Mouse (Mus musculus) splenic B cell, adult 2 months (primary cell): ENCODE measurements around the gene Clic1.

Experiments used
- DNase-seq: peaks from one replicate; pipeline ENCODE4 v3.0.0-alpha.2; 2011; ENCODE audit warnings: low read depth, low spot score
- H3K27me3 ChIP-seq: 2 replicates; pipeline ENCODE4 v1.6.1; 2012; ENCODE audit warnings: mild to moderate bottlenecking, low read length, moderate library complexity, mixed read lengths; ENCODE audit not compliant: control insufficient read depth, poor library complexity, insufficient read depth, severe bottlenecking
- H3K36me3 ChIP-seq: 2 replicates; pipeline ENCODE4 v1.6.1; 2012; ENCODE audit warnings: mild to moderate bottlenecking, low read length, moderate library complexity, mixed read lengths; ENCODE audit not compliant: control insufficient read depth, poor library complexity, insufficient read depth, severe bottlenecking

The Clic1 gene

GRCm38 (mm10) chr17:35046681-35047455, 2.9 kb upstream of the Clic1 start, which contains the start of gene Msh5:
Gene Msh5, minus strand, starts transcription at chr17:35046745.
- peak; percentile 99 for DNase-seq
- Histone ChIP-seq H3K27me3 (no peaks in the 10 kb centered on the region), H3K36me3 (no peaks in the 10 kb centered on the region)

- Histone ChIP-seq H3K27me3 (no peaks in the 10 kb centered on the region), H3K36me3 (peaks cover under 1% of the 10 kb centered on the region; the same call in 1 of the 2 replicates)
- DNase-seq = no peak
These were observed 2.1 kb upstream of the Clic1 start for GRCm38 (mm10) chr17:35047688-35048087.

- Histone ChIP-seq H3K36me3 (peaks cover 5% of the 10 kb centered on the region; the same call in 1 of the 2 replicates), H3K27me3 (no peaks in the 10 kb centered on the region)
- DNase-seq = peak; percentile 73
These were observed 1.4 kb upstream of the Clic1 start for GRCm38 (mm10) chr17:35048149-35048931.

GRCm38 (mm10) chr17:35048932-35049440, 780 bp upstream of the Clic1 start:
- no peaks in the 10 kb centered on the region for H3K27me3 ChIP-seq
- no peak for DNase-seq
- peaks cover 11% of the 10 kb centered on the region for H3K36me3 ChIP-seq

GRCm38 (mm10) chr17:35050126-35050750, 472 bp downstream of the Clic1 start:
- DNase-seq = peak; percentile 61
- peaks cover 17% of the 10 kb centered on the region for H3K36me3 ChIP-seq

GRCm38 (mm10) chr17:35051156-35052086, 1.7 kb downstream of the Clic1 start:
- Histone ChIP-seq H3K36me3 (peaks cover 20% of the 10 kb centered on the region), H3K27me3 (no peaks in the 10 kb centered on the region)
- DNase-seq = peak; percentile 91

More at GRCm38 (mm10) chr17:35050126-35050750, 472 bp downstream of the Clic1 start:
- H3K27me3 ChIP-seq = no peaks in the 10 kb centered on the region

- DNase-seq = no peak
- H3K36me3 ChIP-seq = peaks cover 20% of the 10 kb centered on the region
- no peaks in the 10 kb centered on the region for H3K27me3 ChIP-seq
These were observed 2.6 kb downstream of the Clic1 start for GRCm38 (mm10) chr17:35052271-35052798.

GRCm38 (mm10) chr17:35055691-35056495, 6.1 kb downstream of the Clic1 start:
- no peak for DNase-seq
- Histone ChIP-seq H3K27me3 (no peaks in the 10 kb centered on the region), H3K36me3 (peaks cover 24% of the 10 kb centered on the region)

GRCm38 (mm10) chr17:35057090-35057489, 7.3 kb downstream of the Clic1 start:
- H3K27me3 ChIP-seq = no peaks in the 10 kb centered on the region
- H3K36me3 ChIP-seq = peaks cover 24% of the 10 kb centered on the region
- DNase-seq = no peak

- H3K36me3 ChIP-seq = peaks cover 19% of the 10 kb centered on the region
These were observed 8.6 kb downstream of the Clic1 start for GRCm38 (mm10) chr17:35058316-35058715.

GRCm38 (mm10) chr17:35058911-35059892, 9.4 kb downstream of the Clic1 start, which contains the start of gene Ddah2:
Gene Ddah2, plus strand, starts transcription at chr17:35059035.
- DNase-seq = peak; percentile 86
- H3K27me3 ChIP-seq = no peaks in the 10 kb centered on the region

More at GRCm38 (mm10) chr17:35058316-35058715, 8.6 kb downstream of the Clic1 start:
- DNase-seq = no peak
- H3K27me3 ChIP-seq = no peaks in the 10 kb centered on the region

GRCm38 (mm10) chr17:35060071-35060470, 10.3 kb downstream of the Clic1 start:
- no peak for DNase-seq
- H3K27me3 ChIP-seq = no peaks in the 10 kb centered on the region
- peaks cover 8% of the 10 kb centered on the region for H3K36me3 ChIP-seq

More at GRCm38 (mm10) chr17:35058911-35059892, 9.4 kb downstream of the Clic1 start, which contains the start of gene Ddah2:
- H3K36me3 ChIP-seq = peaks cover 11% of the 10 kb centered on the region
